Mouse (Mus musculus) ES-Bruce4 (cell line): ENCODE data around the gene Rab30. TPM values are rescaled to one million over a fixed set of nuclear protein-coding genes. Genes with fewer than 3 reads are reported as not detected.

Experiments
- H3K27ac ChIP-seq: 2 replicates; pipeline ENCODE4 v1.5.1; 2012; ENCODE audit warnings: low read length, inconsistent platforms; ENCODE audit not compliant: insufficient read depth
- H3K27me3 ChIP-seq: 2 replicates; pipeline ENCODE4 v1.6.1; 2012; ENCODE audit warnings: mild to moderate bottlenecking, low read length, inconsistent platforms; ENCODE audit not compliant: control insufficient read depth, poor library complexity, insufficient read depth, severe bottlenecking
- H3K36me3 ChIP-seq: 2 replicates; pipeline ENCODE4 v1.6.1; 2012; ENCODE audit warnings: inconsistent platforms, mild to moderate bottlenecking, low read length, moderate library complexity; ENCODE audit not compliant: control insufficient read depth, poor library complexity, insufficient read depth, severe bottlenecking
- H3K4me1 ChIP-seq: one replicate; pipeline ENCODE4 v1.8.1; 2011; ENCODE audit warnings: low read length; ENCODE audit not compliant: control insufficient read depth, insufficient read depth
- H3K4me3 ChIP-seq: 2 replicates; pipeline ENCODE4 v1.5.1; 2011; ENCODE audit warnings: low read depth, mild to moderate bottlenecking, low read length
- H3K9ac ChIP-seq: 2 replicates; pipeline ENCODE4 v1.6.1; 2012; ENCODE audit warnings: low read depth, mild to moderate bottlenecking, inconsistent platforms; ENCODE audit not compliant: poor library complexity, severe bottlenecking
- H3K9me3 ChIP-seq: replicated peaks from 2 replicates; pipeline ENCODE4 v1.6.1; 2012; ENCODE audit warnings: mild to moderate bottlenecking, low read length, inconsistent platforms; ENCODE audit not compliant: control insufficient read depth, poor library complexity, insufficient read depth, severe bottlenecking
- CTCF ChIP-seq: IDR thresholded peaks from one replicate; pipeline ENCODE4 v1.8.1; 2011; ENCODE audit warnings: low read depth, low read length
- EP300 ChIP-seq: IDR thresholded peaks from 2 replicates; pipeline ENCODE4 v1.6.1; 2011; ENCODE audit warnings: low read depth, low read length; ENCODE audit not compliant: insufficient read depth
- POLR2A ChIP-seq: IDR thresholded peaks from one replicate; pipeline ENCODE4 v1.8.1; 2011; ENCODE audit warnings: low read length; ENCODE audit not compliant: insufficient read depth
- polyA plus RNA-seq: library from polyadenylated mRNA; stranded (reverse); fragments of >200 nt; gene quantifications from 2 replicates; pipeline ENCODE4 v1.2.4, GENCODE M21; 2011; ENCODE audit warnings: low read depth; ENCODE audit not compliant: missing spikeins, insufficient read depth, insufficient read length

Rab30 gene
- polyA plus RNA-seq, 1 experiment: 3.7 TPM

- H3K9me3 ChIP-seq: no peaks in the 10 kb centered on the region
- TF ChIP-seq POLR2A: no peak
- no peak for TF ChIP-seq EP300
- TF ChIP-seq CTCF: no peak
- no peak overlapping the region for H3K27ac ChIP-seq
- H3K9ac ChIP-seq: no peak overlapping the region
- no peaks in the 10 kb centered on the region for H3K4me1 ChIP-seq
- H3K4me3 ChIP-seq: no peak overlapping the region
- H3K36me3 ChIP-seq: no peaks in the 10 kb centered on the region
- no peaks in the 10 kb centered on the region for H3K27me3 ChIP-seq
Observed at GRCm38 (mm10) chr7:92834391-92834790, 93.0 kb downstream of the Rab30 start.

GRCm38 (mm10) chr7:92836447-92836846 is 95.0 kb downstream of the Rab30 start:
- H3K27me3 ChIP-seq: no peaks in the 10 kb centered on the region
- TF ChIP-seq EP300 (no peak), CTCF (no peak), POLR2A (no peak)
- H3K27ac ChIP-seq: no peak overlapping the region
- no peak overlapping the region for H3K9ac ChIP-seq
- no peaks in the 10 kb centered on the region for H3K36me3 ChIP-seq
- H3K9me3 ChIP-seq: no peaks in the 10 kb centered on the region
- H3K4me3 ChIP-seq: no peak overlapping the region
- no peaks in the 10 kb centered on the region for H3K4me1 ChIP-seq

GRCm38 (mm10) chr7:92837226-92837625 is 95.8 kb downstream of the Rab30 start:
- Histone ChIP-seq H3K9ac (no peak overlapping the region), H3K27ac (no peak overlapping the region), H3K27me3 (no peaks in the 10 kb centered on the region), H3K9me3 (no peaks in the 10 kb centered on the region), H3K4me1 (no peaks in the 10 kb centered on the region), H3K36me3 (no peaks in the 10 kb centered on the region), H3K4me3 (no peak overlapping the region)
- TF ChIP-seq EP300 (no peak), POLR2A (no peak), CTCF (no peak)

GRCm38 (mm10) chr7:92837907-92838306 is 96.5 kb downstream of the Rab30 start:
- no peak overlapping the region for H3K27ac ChIP-seq
- H3K36me3 ChIP-seq: no peaks in the 10 kb centered on the region
- H3K4me3 ChIP-seq: no peak overlapping the region
- no peaks in the 10 kb centered on the region for H3K4me1 ChIP-seq
- TF ChIP-seq EP300 (no peak), POLR2A (no peak), CTCF (no peak)
- H3K9ac ChIP-seq: no peak overlapping the region
- H3K9me3 ChIP-seq: no peaks in the 10 kb centered on the region
- H3K27me3 ChIP-seq: no peaks in the 10 kb centered on the region

- Histone ChIP-seq H3K4me3 (no peak overlapping the region), H3K9ac (no peak overlapping the region), H3K9me3 (no peaks in the 10 kb centered on the region), H3K27me3 (no peaks in the 10 kb centered on the region), H3K36me3 (no peaks in the 10 kb centered on the region), H3K27ac (no peak overlapping the region), H3K4me1 (no peaks in the 10 kb centered on the region)
- TF ChIP-seq CTCF: no peak
- TF ChIP-seq EP300: no peak
- TF ChIP-seq POLR2A: no peak
Observed at GRCm38 (mm10) chr7:92842254-92842653, 100.9 kb downstream of the Rab30 start.

GRCm38 (mm10) chr7:92848246-92848645 is 106.8 kb downstream of the Rab30 start:
- Histone ChIP-seq H3K4me1 (no peaks in the 10 kb centered on the region), H3K36me3 (no peaks in the 10 kb centered on the region), H3K27me3 (no peaks in the 10 kb centered on the region), H3K9ac (no peak overlapping the region), H3K27ac (no peak overlapping the region), H3K9me3 (no peaks in the 10 kb centered on the region), H3K4me3 (no peak overlapping the region)
- TF ChIP-seq CTCF (no peak), POLR2A (no peak), EP300 (no peak)
